Mouse (Mus musculus) megakaryocyte, adult 5-6 weeks (primary cell): Measurements from ENCODE around the gene Trim44. TPM values are rescaled to one million over a fixed set of nuclear protein-coding genes. Genes with fewer than 3 reads are reported as not detected.

Source experiments
- ATAC-seq: 2 replicates; pipeline ENCODE4 v1.8.0; 2016; ENCODE audit warnings: mild to moderate bottlenecking, inconsistent platforms; ENCODE audit not compliant: poor library complexity, severe bottlenecking
- total RNA-seq, 2 experiments: library from RNA; stranded (forward) in 1 of 2; stranded (reverse) in 1 of 2; fragments of 153-499, 151-499 nt in 1 of 2; fragments of 221-1000, 200-1000 nt in 1 of 2; gene quantifications; 2 replicates each; pipeline versions ENCODE4 v1.2.3 to v1.2.4; 2015 to 2017

The Trim44 gene
- total RNA-seq, 2 experiments from 2014 or later = 18.4 to 21.2 TPM

DNA sequence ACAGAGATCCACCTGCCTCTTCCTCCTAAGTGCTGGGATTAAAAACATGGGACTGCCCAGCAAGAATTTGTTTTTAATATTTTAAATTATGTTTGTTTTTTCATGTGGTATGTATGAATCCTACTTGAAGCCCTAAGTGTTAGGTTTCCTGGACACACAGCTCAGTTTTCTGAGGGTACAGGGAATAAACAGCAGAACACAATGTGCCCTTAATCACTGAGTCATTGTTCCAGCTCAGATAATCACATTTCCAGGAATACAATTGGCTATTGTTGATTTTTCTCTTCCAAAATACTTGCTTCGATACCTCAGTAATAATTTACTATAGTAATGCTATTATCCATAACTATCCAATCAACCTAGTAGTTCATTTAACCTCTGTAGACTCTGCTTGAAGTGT is 115.6 kb downstream of the Trim44 start:
- no peak for ATAC-seq

GRCm38 (mm10) chr2:102291533-102291932 is 116.1 kb downstream of the Trim44 start:
- ATAC-seq = no peak

GRCm38 (mm10) chr2:102290041-102290440 is 117.6 kb downstream of the Trim44 start:
- peak; percentile 82 for ATAC-seq

- no peak for ATAC-seq
Observed at GRCm38 (mm10) chr2:102288676-102289075, 119.0 kb downstream of the Trim44 start.

DNA sequence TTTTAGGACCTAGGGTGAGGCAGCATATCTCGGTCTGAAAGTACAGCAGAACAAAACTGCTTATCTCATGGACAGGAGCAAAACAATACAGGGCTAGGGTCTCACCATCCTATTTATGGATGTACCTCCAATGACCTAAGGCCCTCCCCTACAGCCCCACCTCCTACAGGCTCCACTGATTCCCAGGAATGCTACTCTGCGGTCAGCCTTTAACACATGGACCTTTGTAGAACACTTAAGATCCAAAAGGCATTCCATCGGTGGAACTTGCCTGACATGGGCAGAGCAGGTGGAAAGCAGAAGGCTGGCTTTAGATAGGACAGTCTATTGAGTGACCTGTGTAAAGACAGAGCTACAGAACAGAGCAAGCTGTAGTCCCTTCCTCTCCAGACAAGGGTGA is 120.3 kb downstream of the Trim44 start:
- no peak for ATAC-seq

GRCm38 (mm10) chr2:102282081-102282480 is 125.5 kb downstream of the Trim44 start:
- no peak for ATAC-seq

DNA sequence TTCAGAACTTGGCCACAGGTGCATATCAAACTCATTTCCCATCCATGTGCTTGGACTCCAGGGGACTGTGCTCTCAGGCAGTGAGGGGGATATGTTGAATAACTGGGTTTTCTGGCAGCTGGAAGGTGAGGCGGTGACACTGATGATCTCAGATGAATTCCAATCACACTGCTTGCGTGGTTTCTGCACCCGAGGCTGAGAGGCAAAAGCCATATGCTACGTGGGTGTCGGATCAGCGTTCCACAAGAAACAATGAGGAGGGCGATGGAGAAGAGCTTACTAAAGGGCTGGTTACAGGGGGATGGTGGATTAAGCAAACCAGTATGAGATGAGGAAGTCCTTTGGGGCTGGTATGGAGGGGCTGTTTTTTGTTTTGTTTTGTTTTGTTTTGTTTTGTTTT is 127.8 kb downstream of the Trim44 start:
- ATAC-seq = no peak

DNA sequence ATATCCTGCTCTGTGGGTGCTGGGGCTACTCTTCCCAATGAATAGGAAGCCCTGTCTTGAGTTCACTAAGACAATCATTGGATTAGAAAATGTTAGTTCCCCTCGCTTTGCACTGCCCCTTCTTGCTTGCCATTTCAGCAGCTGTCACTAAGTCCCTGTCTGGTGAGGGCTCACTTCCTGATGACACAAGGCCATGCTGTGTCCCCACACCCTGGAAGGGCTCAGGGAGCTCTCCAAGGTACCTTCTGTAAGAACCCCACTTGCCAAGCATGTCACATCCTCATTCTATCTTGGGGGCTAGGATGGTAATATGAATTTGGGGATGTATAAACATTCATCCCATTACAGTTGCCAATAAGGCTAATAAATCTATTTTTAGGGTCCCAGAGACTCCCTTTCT is 129.7 kb downstream of the Trim44 start:
- ATAC-seq = peak; percentile 62

- ATAC-seq = no peak
Observed at GRCm38 (mm10) chr2:102273280-102273679, 134.3 kb downstream of the Trim44 start.

- ATAC-seq = no peak
Observed at GRCm38 (mm10) chr2:102267582-102268339, 139.9 kb downstream of the Trim44 start.

- ATAC-seq = no peak
Observed at GRCm38 (mm10) chr2:102266911-102267310, 140.7 kb downstream of the Trim44 start.

- ATAC-seq = peak; percentile 66
Observed at GRCm38 (mm10) chr2:102259139-102259538, 148.5 kb downstream of the Trim44 start.

DNA sequence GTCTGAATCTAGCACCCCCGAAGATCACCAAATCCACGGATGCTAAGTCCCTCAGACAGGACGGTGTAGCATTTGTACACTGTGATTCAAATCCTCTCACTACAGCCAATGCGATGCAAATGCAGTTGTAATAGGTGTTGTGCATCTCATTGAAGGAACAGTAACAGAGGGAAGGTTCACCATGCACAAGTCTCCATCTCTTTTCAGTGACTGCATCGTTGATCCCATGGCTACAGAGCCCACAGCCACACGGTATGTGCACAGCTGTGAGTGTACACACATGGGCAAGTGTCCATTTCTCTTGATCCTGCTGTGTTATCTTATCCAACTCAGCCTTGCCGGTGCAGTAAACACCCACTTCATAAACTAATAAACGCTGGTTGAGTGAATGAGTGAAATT is 148.9 kb downstream of the Trim44 start:
- ATAC-seq = no peak

- no peak for ATAC-seq
Observed at GRCm38 (mm10) chr2:102257964-102258605, 149.5 kb downstream of the Trim44 start.

GRCm38 (mm10) chr2:102256591-102257335 is 150.9 kb downstream of the Trim44 start:
- ATAC-seq = no peak

DNA sequence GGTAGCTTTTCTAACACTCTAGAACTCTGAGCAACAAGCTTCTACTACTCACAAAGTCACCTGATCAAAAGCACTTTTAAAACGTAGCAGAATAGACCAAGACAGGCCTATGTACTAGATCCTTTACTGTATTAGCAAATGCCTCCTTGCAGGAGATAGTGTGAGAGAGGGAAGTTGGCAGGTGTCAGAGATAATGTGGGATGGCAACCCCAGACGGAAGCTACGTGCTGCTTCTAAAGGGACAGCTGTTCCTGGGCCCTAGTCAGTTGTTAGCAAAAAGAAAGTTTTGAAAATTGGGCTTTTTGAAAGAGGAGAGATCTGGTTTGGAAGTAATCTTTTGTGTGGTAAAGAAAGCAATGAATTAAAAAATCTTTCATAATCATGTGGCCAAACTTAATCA is 151.5 kb downstream of the Trim44 start:
- no peak for ATAC-seq

GRCm38 (mm10) chr2:102253204-102253603 is 154.4 kb downstream of the Trim44 start:
- no peak for ATAC-seq

GRCm38 (mm10) chr2:102252651-102253050 is 155.0 kb downstream of the Trim44 start:
- ATAC-seq = no peak
